Mouse (Mus musculus) R1 (cell line): ENCODE results near the gene Abca7.
"Not testable (repeated sequence)": the region's sequence is repeated elsewhere in the genome, so short reads cannot be mapped to it uniquely, and the experiment has no call there.

Source experiments
- DNase-seq: peaks from one replicate; pipeline ENCODE4 v3.0.0-alpha.2; 2018; ENCODE audit warnings: low read depth, low spot score

Abca7 gene

GRCm38 (mm10) chr10:80045766-80046165 is 49.5 kb downstream of the Abca7 start:
- DNase-seq, result peak; percentile 93

DNA sequence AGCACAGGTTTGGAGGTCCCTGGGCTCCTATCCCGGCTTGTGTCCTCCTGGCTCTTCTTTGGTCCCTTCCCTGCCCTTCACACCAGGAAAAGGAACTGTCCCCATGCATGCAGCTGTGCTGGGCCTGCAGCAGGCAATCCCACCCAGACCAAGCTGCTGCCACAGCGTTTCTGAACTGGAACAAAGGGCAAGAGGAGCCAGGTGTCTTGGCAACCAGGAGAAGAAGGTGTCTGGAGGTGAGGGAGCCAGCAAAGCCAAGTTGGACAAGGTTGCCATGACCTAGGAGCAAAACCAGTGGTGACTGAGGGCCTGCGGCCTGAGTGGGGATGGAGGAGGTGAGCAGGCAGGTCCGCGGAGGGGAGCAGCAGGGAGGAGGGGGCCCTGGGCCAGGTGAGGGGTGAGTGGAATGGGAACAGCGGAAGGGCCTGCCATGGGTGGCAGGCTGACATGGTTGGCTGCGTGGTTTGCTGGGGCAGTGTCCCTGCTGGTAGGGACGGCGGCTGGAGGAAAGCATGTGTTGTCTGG is 50.8 kb downstream of the Abca7 start, which contains the start of gene Gpx4:
Gene Gpx4 (plus strand): TSS at position 126 of the 525 bp plus-strand sequence.
- DNase-seq, result no peak

DNA sequence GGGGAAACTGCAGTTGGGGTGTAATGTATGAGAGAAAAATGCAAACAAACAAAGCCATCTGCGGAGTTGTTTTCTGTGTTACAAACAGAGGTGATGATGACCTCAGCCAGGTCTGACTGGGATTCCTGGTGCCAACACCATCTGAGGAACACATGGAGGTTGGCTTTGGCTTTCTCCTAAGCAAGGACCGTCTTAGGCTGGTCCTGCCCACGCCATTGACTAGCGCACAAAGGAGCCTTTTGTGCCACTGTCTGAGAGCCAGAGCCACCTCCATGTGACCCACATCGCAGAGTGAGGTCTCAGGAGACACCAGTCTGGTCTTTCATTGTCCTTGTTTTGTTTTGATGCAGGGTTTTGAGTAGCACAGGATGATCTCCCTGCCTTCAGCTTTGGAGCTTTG is 52.1 kb downstream of the Abca7 start:
- no peak for DNase-seq

GRCm38 (mm10) chr10:80048834-80049233 is 52.5 kb downstream of the Abca7 start:
- DNase-seq, result peak; percentile 67

DNA sequence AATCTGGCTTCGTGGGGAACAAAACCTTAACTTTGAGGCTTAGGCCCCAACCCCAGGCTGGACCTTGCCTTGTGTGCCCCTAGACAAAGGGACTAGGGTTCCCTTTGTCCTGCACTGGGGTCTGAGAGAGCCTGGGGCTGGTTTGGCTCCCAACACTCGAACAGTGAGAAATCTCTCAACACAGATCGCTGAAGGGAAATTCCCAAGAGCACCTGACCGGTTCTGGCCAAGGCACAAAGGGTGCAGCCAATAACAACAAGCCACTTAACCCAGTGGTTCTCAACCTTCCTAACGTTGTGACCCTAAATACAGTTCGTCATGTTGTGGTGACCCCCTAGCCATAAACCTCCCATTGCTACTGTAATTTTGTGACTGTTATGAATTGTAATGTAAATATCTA is 54.0 kb downstream of the Abca7 start:
- peak; percentile 70 for DNase-seq

DNA sequence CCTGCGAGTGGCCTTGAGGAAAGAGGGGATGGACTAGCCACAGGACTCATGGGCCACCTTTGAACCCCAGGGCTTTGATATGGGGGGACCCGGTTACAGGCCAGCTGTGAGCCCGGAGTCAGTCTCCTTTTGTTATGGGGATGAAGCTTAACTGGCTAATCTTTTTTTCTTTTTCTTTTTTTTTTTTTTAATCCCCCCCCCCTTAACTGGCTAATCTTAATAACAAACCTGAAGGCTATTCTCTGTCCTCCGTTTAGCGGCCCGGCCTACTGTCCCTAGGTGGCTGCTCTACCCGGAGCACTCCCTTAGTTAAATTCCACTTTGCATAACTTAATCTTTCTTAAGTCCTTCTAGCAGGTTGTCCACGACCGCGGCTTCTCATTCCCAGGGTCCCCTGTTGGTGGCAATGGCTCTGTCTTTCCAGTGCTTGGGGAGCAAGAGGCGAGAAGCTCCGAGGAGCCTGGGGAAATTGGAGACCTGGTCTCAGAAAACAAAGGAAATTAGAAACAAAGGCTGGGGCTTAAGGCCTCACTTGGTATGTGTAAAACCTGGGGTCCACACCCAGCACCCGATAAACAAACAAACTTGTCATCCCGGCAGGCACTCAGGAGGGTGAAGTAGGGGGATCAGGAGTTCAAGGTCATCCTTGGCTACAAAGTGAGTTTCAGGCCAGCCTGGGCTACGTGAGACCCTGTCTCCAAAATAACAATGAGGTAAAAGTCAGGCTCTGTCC is 54.8 kb downstream of the Abca7 start:
- peak; percentile 100 for DNase-seq

DNA sequence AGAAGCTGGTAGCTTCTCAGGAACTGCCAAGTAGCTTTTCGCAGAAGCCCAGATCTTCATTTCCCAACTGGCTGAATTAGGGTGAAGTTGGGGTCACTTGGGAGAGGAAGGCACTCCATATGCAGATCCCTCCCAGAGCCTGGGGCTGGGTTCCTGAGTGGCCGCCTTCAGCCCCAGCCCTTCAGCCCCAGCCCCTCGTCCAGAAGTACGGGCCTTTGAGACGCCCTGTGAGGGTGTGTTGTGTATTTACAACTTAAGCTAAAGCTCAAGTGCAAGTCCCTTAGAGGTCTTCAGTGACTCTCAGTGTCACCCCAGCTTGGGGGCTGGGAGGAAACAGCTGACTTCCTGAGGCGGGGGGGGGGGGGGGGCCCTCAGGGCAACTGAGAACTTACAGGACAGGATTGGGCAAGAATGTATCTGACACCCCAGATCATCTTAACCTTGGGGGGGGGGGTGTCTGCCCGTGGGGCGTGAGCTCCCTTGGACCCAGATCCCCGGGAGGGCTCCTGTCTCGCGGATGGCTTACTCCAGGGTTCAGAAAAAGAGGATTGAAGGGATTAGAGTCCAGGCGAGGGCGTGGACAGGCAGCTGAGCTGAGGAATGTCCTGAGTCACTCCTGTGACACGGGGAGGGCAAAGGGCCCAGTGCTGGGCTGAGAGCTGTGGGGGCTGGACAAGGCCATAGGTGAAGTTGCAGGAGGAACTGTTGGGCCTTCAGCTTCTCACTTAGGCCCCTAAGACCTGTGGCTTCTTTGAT is 55.5 kb downstream of the Abca7 start:
- DNase-seq, result peak; percentile 94

GRCm38 (mm10) chr10:80052374-80052764 is 56.1 kb downstream of the Abca7 start:
- DNase-seq, result no peak

- peak; percentile 100 for DNase-seq
Measured at GRCm38 (mm10) chr10:80053259-80053780, 57.0 kb downstream of the Abca7 start.

- peak; percentile 67 for DNase-seq
Measured at GRCm38 (mm10) chr10:80053831-80054815, 57.8 kb downstream of the Abca7 start.

DNA sequence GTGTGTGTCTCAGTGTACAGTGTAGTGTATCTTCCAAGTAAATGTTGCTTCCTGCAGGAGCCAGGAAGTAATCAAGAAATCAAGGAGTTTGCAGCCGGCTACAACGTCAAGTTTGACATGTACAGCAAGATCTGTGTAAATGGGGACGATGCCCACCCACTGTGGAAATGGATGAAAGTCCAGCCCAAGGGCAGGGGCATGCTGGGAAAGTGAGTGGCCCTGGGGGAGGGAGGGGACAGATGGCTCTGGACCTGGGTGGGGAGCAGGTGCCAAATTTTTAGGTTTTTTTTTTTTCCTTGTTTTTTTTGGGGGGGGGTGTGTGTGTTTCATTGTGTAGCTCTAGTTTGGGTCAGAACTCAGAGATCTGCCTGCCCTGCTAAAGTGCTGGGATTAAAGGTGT is 58.6 kb downstream of the Abca7 start:
- DNase-seq, result not testable (repeated sequence)

GRCm38 (mm10) chr10:80055364-80055763 is 59.1 kb downstream of the Abca7 start:
- DNase-seq, result no peak

DNA sequence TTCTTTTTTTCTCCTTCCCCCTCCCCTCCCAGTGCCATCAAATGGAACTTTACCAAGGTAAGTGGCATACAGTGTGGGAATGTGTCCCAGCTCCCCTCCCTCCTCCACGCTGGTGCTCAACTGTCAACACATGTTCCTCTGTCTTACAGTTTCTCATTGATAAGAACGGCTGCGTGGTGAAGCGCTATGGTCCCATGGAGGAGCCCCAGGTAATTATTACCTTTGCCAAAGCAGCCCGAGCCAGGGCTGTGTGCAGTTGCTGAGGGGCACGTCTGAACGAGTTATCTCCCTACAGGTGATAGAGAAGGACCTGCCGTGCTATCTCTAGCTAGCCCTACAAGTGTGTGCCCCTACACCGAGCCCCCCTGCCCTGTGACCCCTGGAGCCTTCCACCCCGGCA is 59.6 kb downstream of the Abca7 start:
- DNase-seq, result no peak

DNA sequence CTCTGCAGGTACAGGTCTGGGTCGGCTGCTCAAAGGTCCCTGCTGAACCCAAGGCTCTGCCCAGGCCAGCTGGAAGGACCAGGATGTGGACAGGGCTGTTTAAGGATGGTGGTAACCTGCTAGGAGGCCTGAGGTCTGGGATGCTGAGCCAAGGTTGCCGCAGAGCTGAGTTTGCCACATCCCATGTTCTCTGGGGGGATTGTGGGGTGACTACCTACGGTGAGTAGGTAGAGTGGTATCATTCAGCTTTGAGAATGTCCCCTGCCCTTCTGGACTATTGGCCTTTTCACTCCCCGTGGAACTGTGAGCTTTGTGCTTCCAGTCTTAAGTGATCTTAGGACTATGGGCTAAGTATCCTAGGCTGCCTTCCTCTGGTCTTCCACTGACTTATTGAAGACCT is 60.2 kb downstream of the Abca7 start:
- DNase-seq, result no peak

DNA sequence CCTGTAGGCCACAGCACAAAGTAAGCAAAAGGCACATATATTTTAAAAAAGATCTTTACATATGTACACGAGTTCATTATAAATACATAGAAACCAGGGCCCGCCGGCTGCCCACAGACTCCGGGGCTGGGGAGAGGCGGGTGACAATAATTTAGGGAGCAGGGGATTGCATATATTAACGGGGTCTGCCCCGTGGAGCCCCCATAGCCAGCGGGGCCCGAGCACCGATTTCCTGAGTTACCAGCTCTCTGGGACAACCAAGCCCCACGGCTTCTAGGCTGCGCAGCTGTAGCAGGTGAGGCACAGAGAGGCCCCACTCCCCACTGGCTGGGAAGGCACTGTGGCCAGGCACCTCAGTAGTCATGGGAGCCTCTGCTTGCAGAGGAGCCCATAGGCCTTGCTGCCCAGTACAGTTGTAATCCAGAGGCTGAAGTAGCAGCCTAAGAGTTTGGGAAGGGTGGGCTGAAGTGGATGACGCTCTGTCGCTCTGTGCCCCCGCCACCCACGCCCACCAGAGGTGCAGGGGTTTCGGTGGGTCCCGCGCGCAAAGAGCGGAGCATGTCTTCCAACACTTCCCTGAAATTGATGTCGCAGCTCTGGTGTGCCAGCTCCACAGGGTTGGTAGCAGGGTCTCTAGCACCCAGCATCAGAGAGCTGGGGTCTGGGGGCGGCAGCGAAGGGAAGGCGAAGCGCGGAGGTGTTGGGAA is 60.8 kb downstream of the Abca7 start:
- DNase-seq, result no peak

DNA sequence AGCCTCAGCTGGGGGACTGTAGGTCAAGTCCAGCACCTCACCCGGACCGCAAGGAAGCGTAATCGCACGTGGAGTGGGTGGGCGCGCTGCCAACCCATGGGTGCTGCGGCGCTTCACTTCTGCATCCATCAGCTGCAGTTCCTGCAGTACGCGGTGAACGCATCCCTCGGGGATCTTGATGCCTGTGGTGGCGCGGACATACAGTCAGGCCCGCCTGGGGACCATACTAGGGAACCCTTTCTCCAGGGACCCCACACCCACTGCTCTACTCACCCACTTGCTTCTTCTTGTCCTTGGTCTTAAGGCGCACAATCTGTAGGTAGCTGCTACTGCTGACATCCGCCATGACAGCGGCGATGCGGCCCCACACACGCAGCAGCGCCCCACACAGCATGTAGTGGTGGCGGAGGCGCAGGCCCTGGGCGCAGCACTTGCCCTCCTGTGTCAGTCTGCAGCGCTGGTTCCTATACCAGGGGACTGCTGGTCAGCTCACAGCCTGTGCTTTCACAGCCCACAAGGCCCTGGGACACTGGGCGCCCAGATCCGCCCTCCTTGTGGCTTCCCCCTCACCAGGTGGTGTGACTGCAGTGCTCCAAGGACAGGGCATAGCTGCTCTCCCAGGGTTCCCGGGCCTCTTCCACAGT is 61.5 kb downstream of the Abca7 start:
- no peak for DNase-seq

GRCm38 (mm10) chr10:80063104-80063503 is 66.8 kb downstream of the Abca7 start:
- DNase-seq, result no peak

GRCm38 (mm10) chr10:80063877-80064650 is 67.8 kb downstream of the Abca7 start:
- peak; percentile 55 for DNase-seq
